Mouse (Mus musculus): ENCODE results near the gene Lag3. TPM values are rescaled to one million over a fixed set of nuclear protein-coding genes. Genes with fewer than 3 reads are reported as not detected.

Gene Lag3
- polyA plus RNA-seq, 3 experiments from 2014 or later: 30.8 to 40.1 (median 38.3) TPM

DNA sequence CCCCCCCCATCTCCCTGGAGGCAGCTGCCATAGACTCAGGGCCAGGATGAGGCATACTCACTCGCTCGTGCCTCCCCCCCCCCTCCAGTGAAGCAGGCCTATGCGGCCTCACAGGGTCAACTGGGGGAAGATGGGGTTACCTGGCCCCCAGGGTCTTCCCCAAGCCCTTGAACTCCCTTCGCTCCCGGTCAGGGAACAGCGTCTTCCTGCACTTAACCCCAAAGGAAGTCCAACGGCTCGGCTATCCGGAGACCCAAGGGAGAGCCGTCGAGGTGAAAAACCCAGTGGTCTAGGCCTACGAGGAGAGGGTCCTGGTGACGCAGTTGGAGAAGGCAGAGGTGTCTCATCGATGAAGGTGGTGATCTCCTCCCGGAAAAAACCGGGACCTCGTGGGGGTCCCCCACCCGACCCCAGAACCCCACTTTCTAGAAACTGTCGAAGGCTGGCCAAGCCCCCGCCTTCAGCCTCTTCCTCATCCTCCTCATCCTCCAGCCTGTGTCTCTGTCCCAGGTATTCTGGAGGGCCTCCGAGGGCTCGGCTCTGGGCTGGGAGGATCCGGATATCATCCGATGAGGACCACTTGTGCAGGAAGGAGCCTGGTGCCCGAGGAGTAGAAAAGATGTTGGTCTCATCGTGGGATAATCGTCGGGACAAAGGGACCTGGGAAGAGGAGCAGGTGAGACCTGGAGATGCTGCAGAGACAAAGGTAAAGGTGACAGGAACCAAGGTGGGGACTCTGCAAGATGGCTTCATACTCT, 52.8 kb downstream of the Lag3 start:
- no peak for ATAC-seq

GRCm38 (mm10) chr6:124857840-124858530, 53.5 kb downstream of the Lag3 start:
- no peak for ATAC-seq

DNA sequence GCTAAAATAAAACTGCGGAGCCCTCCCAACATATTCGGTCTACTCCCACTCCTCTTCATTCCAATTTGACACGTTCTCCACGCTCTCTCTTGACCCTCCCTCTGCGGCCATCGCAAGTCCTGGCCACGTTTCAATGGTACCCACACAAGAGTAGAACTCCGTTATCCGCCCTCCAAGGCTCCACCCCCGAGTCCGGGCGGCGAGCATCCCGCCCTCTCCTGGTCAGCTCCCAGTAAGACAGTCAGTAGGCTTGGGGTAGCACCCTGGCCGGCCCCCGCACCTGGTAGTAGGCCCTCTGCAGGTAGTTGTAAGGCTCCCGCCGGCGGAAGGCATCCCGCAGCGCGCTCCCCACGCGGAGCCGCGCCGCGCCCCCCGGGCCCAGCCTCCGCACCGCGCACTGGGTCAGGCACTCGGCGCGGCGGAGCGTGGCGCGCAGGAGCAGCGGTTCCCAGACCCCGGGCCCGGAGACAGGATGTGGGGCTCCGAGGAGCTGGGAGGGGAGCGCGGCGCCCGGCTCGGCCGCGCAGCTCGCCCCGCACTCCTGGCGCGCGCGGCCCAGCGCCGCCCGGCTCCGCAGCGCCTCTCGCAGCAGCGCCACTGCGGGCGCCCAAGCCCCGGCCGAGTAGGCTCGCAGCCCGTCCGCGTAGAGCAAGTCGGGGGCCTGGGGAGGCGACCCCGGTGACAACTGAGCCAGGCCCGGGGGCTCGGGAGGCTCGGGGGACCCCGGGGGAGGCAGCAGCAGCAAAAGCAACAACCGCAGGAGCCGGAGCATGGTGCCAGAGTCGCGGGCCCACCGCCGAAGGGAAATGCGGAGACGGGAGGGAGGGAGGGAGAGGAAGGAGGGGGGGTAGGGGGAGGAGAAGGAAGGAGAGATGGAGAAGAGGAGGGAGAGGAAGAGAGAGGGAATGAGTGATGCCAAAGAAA, 54.3 kb downstream of the Lag3 start, which contains the start of gene P3h3:
Gene P3h3, minus strand, starts transcription at position 837 of the 924 bp plus-strand sequence.
- ATAC-seq: peak; percentile 81

DNA sequence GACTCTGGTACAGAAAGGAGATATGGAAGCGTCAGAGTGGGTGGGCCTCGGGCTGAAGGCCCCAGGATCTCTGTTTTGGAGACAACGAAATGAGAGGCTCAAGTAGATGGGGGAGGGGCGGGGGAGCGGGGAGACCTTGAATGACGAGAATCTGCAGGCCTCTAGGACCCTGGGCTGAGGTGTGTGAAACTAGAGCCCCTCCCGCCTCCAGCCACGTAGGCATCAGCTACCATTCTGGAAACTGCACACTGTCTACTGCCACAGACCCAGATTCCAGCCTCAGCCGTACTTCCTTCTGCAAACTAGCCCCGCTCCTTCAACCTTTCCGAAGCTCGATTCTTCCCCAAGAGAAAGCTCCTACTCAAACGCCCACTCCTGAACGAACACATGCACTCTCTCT, 55.2 kb downstream of the Lag3 start:
- peak; percentile 6 for ATAC-seq

GRCm38 (mm10) chr6:124854647-124855046, 56.9 kb downstream of the Lag3 start:
- no peak for ATAC-seq

Other genes with a start within 250 kb of the Lag3 start
- gene Lpcat3, start 248.7 kb downstream of the Lag3 start, polyA plus RNA-seq (2017; shearing (Covaris generic)): 10 to 100 TPM; 20.3 to 27.2 (median 24.9) TPM
- gene Emg1, start 199.5 kb downstream of the Lag3 start, polyA plus RNA-seq (2017; shearing (Covaris generic)): 100 to 1,000 TPM; 373 to 490 (median 480) TPM
- 10 to 100 TPM; 60.8 to 70.7 (median 70.0) TPM for gene Phb2, start 199.4 kb downstream of the Lag3 start, polyA plus RNA-seq (2017; shearing (Covaris generic))
- 100 to 1,000 TPM; 143 to 191 (median 176) TPM for gene Ptpn6, start 173.0 kb downstream of the Lag3 start, polyA plus RNA-seq (2017; shearing (Covaris generic))
- gene Grcc10, start 170.3 kb downstream of the Lag3 start, polyA plus RNA-seq (2017; shearing (Covaris generic)): 100 to 1,000 TPM; 415 to 626 (median 536) TPM
- gene Gm45234, start 155.7 kb downstream of the Lag3 start, polyA plus RNA-seq (2017; shearing (Covaris generic)): not detected
- gene Atn1, start 155.2 kb downstream of the Lag3 start, polyA plus RNA-seq (2017; shearing (Covaris generic)): 1 to 10 TPM; 4.8 to 5.4 (median 5.2) TPM
- 10 to 100 TPM in 2 of 3 experiments, 1 to 10 TPM in 1; 3.5 to 23.1 (median 12.8) TPM for gene Eno2, start 142.0 kb downstream of the Lag3 start, polyA plus RNA-seq (2017; shearing (Covaris generic))
- 1 to 10 TPM; 1.5 to 4.2 (median 3.4) TPM for gene Lrrc23, start 132.0 kb downstream of the Lag3 start, polyA plus RNA-seq (2017; shearing (Covaris generic))
- 1 to 10 TPM; 1.5 to 3.2 (median 2.1) TPM for gene Spsb2, start 103.0 kb downstream of the Lag3 start, polyA plus RNA-seq (2017; shearing (Covaris generic))
- 10 to 100 TPM; 77.6 to 91.2 (median 82.5) TPM for gene Tpi1, start 97.4 kb downstream of the Lag3 start, polyA plus RNA-seq (2017; shearing (Covaris generic))
- 10 to 100 TPM; 69.1 to 81.5 (median 73.8) TPM for gene Usp5, start 82.2 kb downstream of the Lag3 start, polyA plus RNA-seq (2017; shearing (Covaris generic))
- 100 to 1,000 TPM in 1 of 3 experiments, 10 to 100 TPM in 1, 1 to 10 TPM in 1; 7.6 to 142 (median 17.9) TPM for gene Cdca3, start 82.2 kb downstream of the Lag3 start, polyA plus RNA-seq (2017; shearing (Covaris generic))
- under 1 TPM in 2 of 3 experiments, not detected in 1; 0.44 to 0.48 TPM for gene Gnb3, start 71.4 kb downstream of the Lag3 start, polyA plus RNA-seq (2017; shearing (Covaris generic))
- under 1 TPM in 2 of 3 experiments, not detected in 1; 0.30 to 0.36 TPM for gene P3h3, start 54.0 kb downstream of the Lag3 start, polyA plus RNA-seq (2017; shearing (Covaris generic))
- gene Gpr162, start 47.7 kb downstream of the Lag3 start, polyA plus RNA-seq (2017; shearing (Covaris generic)): under 1 TPM in 2 of 3 experiments, not detected in 1; 0.16 to 0.19 TPM
- gene Cd4, start 23.5 kb downstream of the Lag3 start, polyA plus RNA-seq (2017; shearing (Covaris generic)): 100 to 1,000 TPM; 319 to 446 (median 407) TPM
- 10 to 100 TPM in 2 of 3 experiments, 1 to 10 TPM in 1; 9.5 to 15.5 (median 12.1) TPM for gene Ptms, start 8.4 kb upstream of the Lag3 start, polyA plus RNA-seq (2017; shearing (Covaris generic))
- 10 to 100 TPM; 35.6 to 70.5 (median 42.2) TPM for gene Mlf2, start 19.7 kb upstream of the Lag3 start, polyA plus RNA-seq (2017; shearing (Covaris generic))
- gene Cops7a, start 53.8 kb upstream of the Lag3 start, polyA plus RNA-seq (2017; shearing (Covaris generic)): 10 to 100 TPM; 36.7 to 65.7 (median 62.6) TPM
- under 1 TPM in 2 of 3 experiments, not detected in 1; 0.46 to 0.48 TPM for gene Pianp, start 85.0 kb upstream of the Lag3 start, polyA plus RNA-seq (2017; shearing (Covaris generic))
- 1 to 10 TPM; 4.0 to 7.5 (median 4.0) TPM for gene Zfp384, start 97.4 kb upstream of the Lag3 start, polyA plus RNA-seq (2017; shearing (Covaris generic))
- 10 to 100 TPM; 39.9 to 61.7 (median 46.2) TPM for gene Ing4, start 128.1 kb upstream of the Lag3 start, polyA plus RNA-seq (2017; shearing (Covaris generic))
- 10 to 100 TPM in 2 of 3 experiments, 1 to 10 TPM in 1; 5.6 to 23.2 (median 17.7) TPM for gene Acrbp, start 138.0 kb upstream of the Lag3 start, polyA plus RNA-seq (2017; shearing (Covaris generic))
- gene Lpar5, start 156.2 kb upstream of the Lag3 start, polyA plus RNA-seq (2017; shearing (Covaris generic)): 10 to 100 TPM; 10.4 to 19.3 (median 12.1) TPM
- gene Chd4, start 184.3 kb upstream of the Lag3 start, polyA plus RNA-seq (2017; shearing (Covaris generic)): 10 to 100 TPM; 47.0 to 76.3 (median 61.6) TPM
- gene Nop2, start 220.2 kb upstream of the Lag3 start, polyA plus RNA-seq (2017; shearing (Covaris generic)): 10 to 100 TPM; 32.7 to 50.7 (median 48.1) TPM
- gene Iffo1, start 233.5 kb upstream of the Lag3 start, polyA plus RNA-seq (2017; shearing (Covaris generic)): 10 to 100 TPM in 1 of 3 experiments, 1 to 10 TPM in 2; 6.9 to 12.4 (median 9.8) TPM

Measured in inflammation-experienced regulatory T-cells, adult 6 months (primary cell).